Mouse (Mus musculus): ENCODE measurements at regions not wholly inside any gene's neighbourhood (a gene's known extent, or its start where the extent isn't known, plus 50 kb on each side); places are given as distances from the start of the nearest gene placed in this dataset.

- 84% methylated on average over 6 of the region's 6 CpGs for WGBS
- Histone ChIP-seq H3K9me3 (replicated peaks) (no peaks in the 10 kb centered on the region), H3K27ac (replicated peaks) (no peak overlapping the region), H3K4me1 (peaks cover 21% of the 10 kb centered on the region), H3K4me3 (replicated peaks) (no peak overlapping the region), H3K27me3 (no peaks in the 10 kb centered on the region; the same call in 1 of the 2 replicates), H3K36me3 (no peaks in the 10 kb centered on the region), H3K4me2 (replicated peaks) (no peak overlapping the region), H3K9ac (no peak overlapping the region)
- no peak for ATAC-seq (ENCODE audit: insufficient number of reproducible peaks, low FRiP score, low TSS enrichment, low read depth)
Observed at GRCm38 (mm10) chr2:160452730-160453129, 85.9 kb upstream of the Mafb start.

GRCm38 (mm10) chr2:160455617-160456016 is 88.8 kb upstream of the Mafb start:
- Histone ChIP-seq H3K4me3 (replicated peaks) (no peak overlapping the region), H3K36me3 (no peaks in the 10 kb centered on the region), H3K27ac (replicated peaks) (no peak overlapping the region), H3K4me2 (replicated peaks) (no peak overlapping the region), H3K9ac (no peak overlapping the region), H3K27me3 (no peaks in the 10 kb centered on the region; the same call in 1 of the 2 replicates), H3K9me3 (replicated peaks) (no peaks in the 10 kb centered on the region), H3K4me1 (peaks cover 18% of the 10 kb centered on the region)
- WGBS, result 65% methylated on average over 10 of the region's 10 CpGs
- no peak for ATAC-seq (ENCODE audit: insufficient number of reproducible peaks, low FRiP score, low TSS enrichment, low read depth)

GRCm38 (mm10) chr2:160456681-160457080 is 89.8 kb upstream of the Mafb start:
- no peak overlapping the region for H3K4me3 ChIP-seq (replicated peaks)
- no peak overlapping the region for H3K27ac ChIP-seq (replicated peaks)
- no peak overlapping the region for H3K9ac ChIP-seq
- no peak for ATAC-seq (ENCODE audit: insufficient number of reproducible peaks, low FRiP score, low TSS enrichment, low read depth)
- no peaks in the 10 kb centered on the region; the same call in 1 of the 2 replicates for H3K27me3 ChIP-seq
- H3K9me3 ChIP-seq (replicated peaks), result no peaks in the 10 kb centered on the region
- WGBS, result 72% methylated on average over 8 of the region's 8 CpGs
- H3K36me3 ChIP-seq, result no peaks in the 10 kb centered on the region
- no peak overlapping the region for H3K4me2 ChIP-seq (replicated peaks)
- peaks cover 7% of the 10 kb centered on the region for H3K4me1 ChIP-seq

- H3K27ac ChIP-seq (replicated peaks), result no peak overlapping the region
- no peak overlapping the region for H3K9ac ChIP-seq
- WGBS, result 79% methylated on average over 4 of the region's 4 CpGs
- H3K4me1 ChIP-seq, result no peaks in the 10 kb centered on the region
- no peaks in the 10 kb centered on the region; the same call in 1 of the 2 replicates for H3K27me3 ChIP-seq
- H3K4me3 ChIP-seq (replicated peaks), result no peak overlapping the region
- H3K9me3 ChIP-seq (replicated peaks), result no peaks in the 10 kb centered on the region
- ATAC-seq (ENCODE audit: insufficient number of reproducible peaks, low FRiP score, low TSS enrichment, low read depth), result no peak
- H3K36me3 ChIP-seq, result no peaks in the 10 kb centered on the region
- no peak overlapping the region for H3K4me2 ChIP-seq (replicated peaks)
Observed at GRCm38 (mm10) chr2:160471561-160471960, 104.7 kb upstream of the Mafb start.

- H3K9me3 ChIP-seq (replicated peaks), result no peaks in the 10 kb centered on the region
- ATAC-seq (ENCODE audit: insufficient number of reproducible peaks, low FRiP score, low TSS enrichment, low read depth), result no peak
- 69% methylated on average over 3 of the region's 3 CpGs for WGBS
Observed at GRCm38 (mm10) chr2:160476181-160476580, 109.3 kb upstream of the Mafb start.

GRCm38 (mm10) chr2:160479240-160479639 is 112.4 kb upstream of the Mafb start:
- Histone ChIP-seq H3K9me3 (replicated peaks) (no peaks in the 10 kb centered on the region), H3K9ac (no peak overlapping the region), H3K36me3 (no peaks in the 10 kb centered on the region), H3K4me3 (replicated peaks) (no peak overlapping the region), H3K4me1 (peaks cover 7% of the 10 kb centered on the region), H3K27ac (replicated peaks) (no peak overlapping the region), H3K4me2 (replicated peaks) (no peak overlapping the region), H3K27me3 (no peaks in the 10 kb centered on the region; the same call in 1 of the 2 replicates)
- WGBS, result 42% methylated on average over 7 of the region's 7 CpGs
- ATAC-seq (ENCODE audit: insufficient number of reproducible peaks, low FRiP score, low TSS enrichment, low read depth), result 0 out of 2 replicates have a peak, but pooled peaks have one; percentile 47

More at GRCm38 (mm10) chr2:160476181-160476580, 109.3 kb upstream of the Mafb start:
- Histone ChIP-seq H3K27me3 (no peaks in the 10 kb centered on the region; the same call in 1 of the 2 replicates), H3K9ac (no peak overlapping the region), H3K36me3 (no peaks in the 10 kb centered on the region), H3K4me1 (peaks cover 7% of the 10 kb centered on the region), H3K4me2 (replicated peaks) (no peak overlapping the region), H3K27ac (replicated peaks) (no peak overlapping the region), H3K4me3 (replicated peaks) (no peak overlapping the region)

GRCm38 (mm10) chr2:160485097-160485496 is 118.2 kb upstream of the Mafb start:
- Histone ChIP-seq H3K9me3 (replicated peaks) (no peaks in the 10 kb centered on the region), H3K4me3 (replicated peaks) (no peak overlapping the region), H3K27ac (replicated peaks) (no peak overlapping the region), H3K4me1 (no peaks in the 10 kb centered on the region), H3K36me3 (no peaks in the 10 kb centered on the region), H3K27me3 (no peaks in the 10 kb centered on the region), H3K9ac (no peak overlapping the region), H3K4me2 (replicated peaks) (no peak overlapping the region)
- 87% methylated on average over 5 of the region's 5 CpGs for WGBS
- no peak for ATAC-seq (ENCODE audit: insufficient number of reproducible peaks, low FRiP score, low TSS enrichment, low read depth)

- H3K27me3 ChIP-seq, result no peaks in the 10 kb centered on the region
- H3K9ac ChIP-seq, result no peak overlapping the region
- no peaks in the 10 kb centered on the region for H3K4me1 ChIP-seq
- no peak overlapping the region for H3K4me2 ChIP-seq (replicated peaks)
- 81% methylated on average over 5 of the region's 5 CpGs for WGBS
- H3K9me3 ChIP-seq (replicated peaks), result no peaks in the 10 kb centered on the region
- no peak overlapping the region for H3K4me3 ChIP-seq (replicated peaks)
- no peaks in the 10 kb centered on the region for H3K36me3 ChIP-seq
- no peak for ATAC-seq (ENCODE audit: insufficient number of reproducible peaks, low FRiP score, low TSS enrichment, low read depth)
- no peak overlapping the region for H3K27ac ChIP-seq (replicated peaks)
Observed at GRCm38 (mm10) chr2:160485515-160485914, 118.7 kb upstream of the Mafb start.

- 23% methylated on average over 1 of the region's 1 CpGs for WGBS
- no peaks in the 10 kb centered on the region for H3K36me3 ChIP-seq
- no peak for ATAC-seq (ENCODE audit: insufficient number of reproducible peaks, low FRiP score, low TSS enrichment, low read depth)
- no peak overlapping the region for H3K4me3 ChIP-seq (replicated peaks)
- H3K4me1 ChIP-seq, result no peaks in the 10 kb centered on the region
- H3K9me3 ChIP-seq (replicated peaks), result no peaks in the 10 kb centered on the region
- H3K4me2 ChIP-seq (replicated peaks), result no peak overlapping the region
- no peak overlapping the region for H3K27ac ChIP-seq (replicated peaks)
- H3K27me3 ChIP-seq, result no peaks in the 10 kb centered on the region; the same call in 1 of the 2 replicates
- no peak overlapping the region for H3K9ac ChIP-seq
Observed at GRCm38 (mm10) chr2:160499726-160500125, 132.9 kb upstream of the Mafb start.

GRCm38 (mm10) chr2:160502901-160503300 is 136.0 kb upstream of the Mafb start:
- Histone ChIP-seq H3K4me2 (replicated peaks) (no peak overlapping the region), H3K9ac (no peak overlapping the region), H3K27ac (replicated peaks) (no peak overlapping the region), H3K4me3 (replicated peaks) (no peak overlapping the region), H3K27me3 (no peaks in the 10 kb centered on the region; the same call in 1 of the 2 replicates), H3K36me3 (no peaks in the 10 kb centered on the region), H3K9me3 (replicated peaks) (no peaks in the 10 kb centered on the region), H3K4me1 (no peaks in the 10 kb centered on the region)
- 73% methylated on average over 2 of the region's 2 CpGs for WGBS
- no peak for ATAC-seq (ENCODE audit: insufficient number of reproducible peaks, low FRiP score, low TSS enrichment, low read depth)

GRCm38 (mm10) chr2:160503597-160504393 is 136.9 kb upstream of the Mafb start:
- H3K27me3 ChIP-seq, result no peaks in the 10 kb centered on the region; the same call in 1 of the 2 replicates
- no peaks in the 10 kb centered on the region for H3K36me3 ChIP-seq
- no peak overlapping the region for H3K9ac ChIP-seq
- no peak for ATAC-seq (ENCODE audit: insufficient number of reproducible peaks, low FRiP score, low TSS enrichment, low read depth)
- 74% methylated on average over 16 of the region's 16 CpGs for WGBS
- H3K4me1 ChIP-seq, result no peaks in the 10 kb centered on the region
- H3K4me3 ChIP-seq (replicated peaks), result no peak overlapping the region
- H3K9me3 ChIP-seq (replicated peaks), result no peaks in the 10 kb centered on the region
- no peak overlapping the region for H3K4me2 ChIP-seq (replicated peaks)
- no peak overlapping the region for H3K27ac ChIP-seq (replicated peaks)

- H3K9me3 ChIP-seq (replicated peaks), result no peaks in the 10 kb centered on the region
- H3K4me3 ChIP-seq (replicated peaks), result no peak overlapping the region
- no peak overlapping the region for H3K9ac ChIP-seq
- no peak overlapping the region for H3K4me2 ChIP-seq (replicated peaks)
- 85% methylated on average over 4 of the region's 4 CpGs for WGBS
- H3K36me3 ChIP-seq, result no peaks in the 10 kb centered on the region
- ATAC-seq (ENCODE audit: insufficient number of reproducible peaks, low FRiP score, low TSS enrichment, low read depth), result no peak
- H3K27ac ChIP-seq (replicated peaks), result no peak overlapping the region
- H3K4me1 ChIP-seq, result no peaks in the 10 kb centered on the region
- no peaks in the 10 kb centered on the region; the same call in 1 of the 2 replicates for H3K27me3 ChIP-seq
Observed at GRCm38 (mm10) chr2:160504394-160504657, 137.5 kb upstream of the Mafb start.
